Mouse (Mus musculus): ENCODE results near the gene Enpp6.
"Not testable (repeated sequence)": the region's sequence is repeated elsewhere in the genome, so short reads cannot be mapped to it uniquely, and the experiment has no call there.

Enpp6 gene

DNA sequence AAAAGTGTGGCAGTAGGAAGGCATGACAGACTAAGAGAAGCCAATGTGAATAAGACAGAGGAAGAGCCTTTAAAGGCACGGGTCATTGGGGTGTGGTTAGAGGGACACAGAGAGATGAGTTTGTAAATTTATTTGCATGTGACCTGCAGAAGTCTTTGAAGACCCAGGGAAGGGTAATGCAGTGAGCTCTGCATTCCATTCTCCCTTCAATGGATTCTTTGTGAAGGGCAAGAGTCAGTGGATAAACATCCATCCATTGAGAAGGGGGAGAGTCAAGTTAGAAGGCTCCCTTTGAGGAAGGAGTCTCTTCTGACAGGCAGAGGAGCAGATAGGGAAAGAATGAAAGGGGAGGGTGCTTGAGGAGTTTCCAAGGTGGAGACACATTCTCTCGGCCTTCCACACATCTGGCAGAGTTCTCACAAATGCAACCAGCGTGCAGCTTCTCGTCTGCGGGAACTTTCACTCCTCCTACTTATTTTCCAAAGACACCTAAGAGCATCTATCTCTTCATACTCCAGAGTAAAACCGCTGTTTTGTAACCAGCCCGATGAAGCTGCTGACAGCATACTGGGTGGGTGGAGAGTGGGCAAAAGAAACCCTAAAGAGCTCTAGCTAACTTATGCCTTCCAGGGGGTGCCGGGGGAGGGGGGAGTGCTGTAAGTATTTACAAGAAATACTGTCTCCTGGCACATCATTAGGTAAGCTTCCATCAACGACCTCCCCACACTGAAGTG, 9.4 kb downstream of the Enpp6 start:
- DNase-seq = no peak

DNA sequence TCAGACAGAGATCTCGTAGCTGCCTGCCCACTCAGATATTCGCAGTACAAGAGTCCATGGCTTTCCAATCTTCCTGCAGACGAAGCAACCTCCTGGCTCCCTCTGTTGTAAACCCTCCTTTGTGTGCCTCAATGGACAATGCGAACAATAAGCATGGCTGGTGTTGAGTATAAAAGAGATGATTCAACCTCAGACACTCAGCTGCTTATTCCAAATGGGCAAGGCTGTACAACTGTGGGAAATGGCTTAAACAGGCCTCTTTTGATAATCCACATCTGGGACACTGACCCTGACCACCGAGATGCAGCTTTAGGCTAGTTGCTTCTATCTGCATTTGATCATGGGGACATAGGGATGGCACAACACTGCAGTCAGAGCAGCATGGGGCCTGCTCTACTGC, 19.0 kb downstream of the Enpp6 start:
- no peak for DNase-seq

DNA sequence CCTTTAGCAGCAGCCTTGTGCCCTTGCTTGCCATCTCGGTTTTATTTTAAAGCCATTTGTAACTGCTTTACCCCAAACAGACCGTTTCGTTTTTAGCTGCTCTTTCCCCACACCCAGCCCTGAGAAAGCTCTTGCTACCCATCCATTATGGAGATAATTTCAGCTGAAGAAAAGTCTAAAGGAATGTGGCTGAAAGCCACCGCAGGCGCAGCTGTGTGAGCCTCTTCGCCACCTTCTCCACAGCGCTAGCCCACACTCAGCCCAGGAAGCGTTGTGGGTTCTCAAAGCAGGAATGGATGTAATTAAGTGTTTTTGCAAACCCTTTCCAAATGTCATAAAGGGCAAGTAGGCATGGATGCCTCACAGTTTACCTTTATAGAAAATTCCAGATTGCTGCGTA, 20.1 kb downstream of the Enpp6 start:
- DNase-seq = no peak

- peak; percentile 15 to 35 for DNase-seq
Observed at GRCm38 (mm10) chr8:47008220-47008773, 21.6 kb downstream of the Enpp6 start.

- DNase-seq = peak; percentile 76 to 82
Observed at GRCm38 (mm10) chr8:47016268-47016946, 29.7 kb downstream of the Enpp6 start.

GRCm38 (mm10) chr8:47021135-47021555, 34.5 kb downstream of the Enpp6 start:
- peak; percentile 14 to 34 for DNase-seq

DNA sequence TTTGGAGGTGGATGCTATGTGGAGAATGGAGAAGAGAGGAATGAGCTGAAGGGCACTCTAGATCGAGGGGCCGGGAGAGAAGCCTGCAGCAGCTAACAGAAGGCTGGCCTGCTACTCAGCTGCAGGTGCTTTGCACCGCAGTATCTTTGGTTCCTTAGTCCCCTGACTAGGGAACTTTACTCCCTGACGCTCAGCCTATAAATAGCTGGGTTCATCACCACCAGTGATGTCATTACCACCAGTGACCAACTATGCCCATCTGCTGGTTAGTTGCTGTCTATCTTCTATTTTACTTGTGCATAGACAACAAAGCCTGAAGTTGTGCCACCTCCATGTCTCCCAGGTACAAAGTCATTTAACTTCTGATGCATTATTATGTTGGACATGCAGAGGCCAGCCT, 37.9 kb downstream of the Enpp6 start:
- no peak for DNase-seq

GRCm38 (mm10) chr8:47026841-47027490, 40.3 kb downstream of the Enpp6 start:
- DNase-seq = no peak

- no peak for DNase-seq
Observed at GRCm38 (mm10) chr8:47028474-47028873, 41.8 kb downstream of the Enpp6 start.

DNA sequence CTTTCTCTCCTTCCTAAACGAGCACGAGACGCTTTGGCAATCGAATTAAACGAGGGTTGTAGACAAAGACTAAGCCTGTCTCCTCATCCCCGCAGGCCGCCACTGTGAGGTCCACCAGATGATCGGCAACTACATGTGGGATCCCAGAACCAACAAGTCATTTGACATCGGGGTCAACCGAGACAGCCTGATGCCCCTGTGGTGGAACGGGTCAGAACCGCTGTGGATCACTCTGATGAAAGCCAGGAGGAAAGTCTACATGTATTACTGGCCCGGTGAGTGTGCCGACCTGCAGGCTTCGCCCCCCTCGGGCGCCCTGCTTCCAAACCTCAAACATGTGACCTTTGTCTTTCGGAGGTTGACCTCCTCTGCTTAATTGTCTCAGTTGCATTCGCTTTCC, 43.6 kb downstream of the Enpp6 start:
- DNase-seq = no peak

DNA sequence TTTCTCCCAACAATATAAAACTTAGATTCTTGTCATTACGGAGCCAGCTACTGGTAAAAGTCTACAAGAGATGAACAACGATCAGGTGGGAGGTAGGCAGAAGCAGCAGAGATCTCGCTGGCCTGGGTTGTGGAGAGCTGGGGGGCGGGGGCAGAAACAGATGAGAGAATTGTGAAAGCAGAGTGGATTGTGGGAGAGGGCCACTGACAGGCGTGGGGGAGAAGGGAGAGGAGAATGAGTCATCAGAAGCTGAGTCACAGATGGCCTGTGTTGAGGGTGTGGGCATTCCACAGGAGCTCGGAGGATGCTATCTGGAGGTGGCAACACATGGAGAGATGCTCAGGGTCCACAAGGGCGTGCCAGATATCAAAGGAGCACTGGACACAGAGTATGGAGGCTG, 45.4 kb downstream of the Enpp6 start:
- DNase-seq = no peak

DNA sequence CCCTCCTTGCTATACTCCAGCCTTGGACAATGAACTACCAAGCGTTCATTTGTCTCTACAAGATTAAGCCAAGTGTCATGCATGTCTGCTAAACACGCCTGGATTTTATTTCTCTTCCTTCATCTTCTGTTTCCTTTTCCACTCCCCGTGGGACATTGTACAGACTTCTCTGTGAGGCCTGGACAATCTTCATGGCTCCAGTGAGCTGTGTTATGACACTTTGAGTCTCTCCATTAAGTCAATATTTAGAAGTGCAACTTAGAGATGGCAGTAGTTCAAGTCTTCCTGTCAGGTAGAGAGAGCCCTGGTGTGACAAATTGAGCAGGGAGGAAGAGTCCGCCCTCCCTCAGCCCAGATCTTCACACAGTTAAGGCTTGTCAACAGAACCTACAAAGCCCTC, 47.3 kb downstream of the Enpp6 start:
- DNase-seq = no peak

- no peak for DNase-seq
Observed at GRCm38 (mm10) chr8:47036501-47036900, 49.8 kb downstream of the Enpp6 start.

DNA sequence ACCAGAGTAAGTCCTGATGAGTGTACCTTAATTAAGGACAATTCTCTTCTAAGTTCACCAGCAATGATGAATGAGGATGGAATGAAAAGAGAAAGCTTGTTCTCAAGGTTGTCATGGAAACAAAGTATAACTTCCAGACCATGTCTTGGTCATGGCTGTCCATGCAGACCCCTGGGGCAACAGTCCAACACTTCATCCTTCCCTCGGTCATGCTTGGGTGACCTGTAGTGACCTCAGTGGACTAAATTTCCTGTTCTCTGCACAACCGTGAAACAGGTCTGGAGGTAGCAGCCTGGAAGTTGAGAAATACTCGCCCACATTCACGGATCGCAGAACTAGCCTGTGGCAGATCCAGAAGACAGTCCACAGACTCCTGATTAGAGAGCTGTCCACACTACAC, 50.7 kb downstream of the Enpp6 start:
- no peak for DNase-seq

- DNase-seq = not testable (repeated sequence)
Observed at GRCm38 (mm10) chr8:47040215-47040614, 53.5 kb downstream of the Enpp6 start.

DNA sequence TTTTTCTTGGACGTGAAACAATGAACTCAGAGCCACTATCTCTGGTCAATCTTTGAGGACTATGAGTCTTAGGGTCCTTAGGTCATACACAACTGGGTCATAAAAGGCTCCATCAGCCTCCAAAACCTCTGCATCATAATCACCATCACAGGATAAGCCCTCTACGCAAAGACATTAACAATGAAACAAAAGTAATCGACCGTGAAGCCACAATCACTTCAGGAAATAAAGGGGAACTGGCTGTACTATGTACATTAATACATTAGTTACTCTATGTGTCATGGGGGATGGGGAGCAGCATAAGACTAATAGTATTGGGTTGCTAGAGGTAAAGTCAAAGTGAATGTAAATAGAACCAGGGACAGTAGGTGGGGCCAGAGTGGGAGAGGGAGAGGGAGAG, 59.7 kb downstream of the Enpp6 start:
- DNase-seq = no peak

GRCm38 (mm10) chr8:47047146-47047545, 60.5 kb downstream of the Enpp6 start:
- no peak for DNase-seq

GRCm38 (mm10) chr8:47048584-47048983, 61.9 kb downstream of the Enpp6 start:
- no peak for DNase-seq

- DNase-seq = no peak
Observed at GRCm38 (mm10) chr8:47052643-47053042, 66.0 kb downstream of the Enpp6 start.

DNA sequence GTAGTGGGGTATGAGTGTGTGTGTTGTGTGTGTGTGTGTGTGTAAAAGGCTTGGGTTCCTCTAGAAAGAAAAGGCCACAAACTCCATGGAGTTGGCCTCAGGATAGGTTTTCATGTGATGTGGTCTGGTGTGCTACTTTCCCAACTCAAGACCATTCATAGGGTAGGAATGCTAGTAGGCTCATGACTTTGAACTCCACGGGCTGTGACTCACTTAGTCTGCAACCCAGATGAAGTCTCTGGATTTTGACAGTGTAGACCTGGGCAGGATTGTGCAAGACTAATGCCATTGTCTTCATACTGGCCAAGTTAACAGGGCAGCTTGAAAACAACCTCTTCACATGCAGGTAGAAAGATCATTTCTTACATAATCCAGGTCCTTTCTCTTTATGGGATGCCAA, 69.4 kb downstream of the Enpp6 start:
- no peak for DNase-seq

DNA sequence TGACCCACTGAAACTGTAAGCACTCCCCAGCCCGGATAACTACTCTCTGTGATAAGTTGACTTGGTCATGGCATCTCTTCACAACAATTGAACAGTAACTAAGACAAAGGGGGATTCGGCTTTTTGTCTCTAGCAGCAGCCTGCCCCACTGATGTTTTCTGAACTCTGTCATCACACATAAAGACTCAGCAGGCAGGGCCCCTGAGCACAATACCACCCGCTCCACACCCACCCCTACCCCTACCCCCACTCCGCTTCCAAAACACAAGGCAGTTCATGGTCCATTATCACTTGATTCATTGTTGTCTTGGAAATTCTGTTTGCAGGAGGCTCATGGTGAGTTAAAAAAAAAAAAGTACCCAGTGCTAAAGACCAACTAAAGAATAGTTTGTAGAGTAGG, 71.8 kb downstream of the Enpp6 start:
- no peak for DNase-seq

- no peak for DNase-seq
Observed at GRCm38 (mm10) chr8:47058971-47059370, 72.3 kb downstream of the Enpp6 start.

GRCm38 (mm10) chr8:47061105-47061720, 74.5 kb downstream of the Enpp6 start:
- no peak for DNase-seq

Measured in kidney, postnatal 4 days (tissue).